Mouse (Mus musculus) liver, postnatal 0 days (tissue): Measurements from ENCODE around the gene Hspb6. TPM values are rescaled to one million over a fixed set of nuclear protein-coding genes. Genes with fewer than 3 reads are reported as not detected.
A peak's percentile ranks its signal among the peaks of the same experiment; 100 is the strongest.

Experiments used
- ATAC-seq: fragments of 200-750 bp; cut with Nextera tagmentation; 2 replicates; pipeline ENCODE4 v1.8.0; 2017; ENCODE audit warnings: mild to moderate bottlenecking, moderate library complexity
- DNase-seq: peaks from one replicate; pipeline ENCODE4 v3.0.0-alpha.2; 2016
- H3K27ac ChIP-seq: fragments of 300-500 bp; sonication (generic); 2 replicates; pipeline ENCODE4 v1.5.1; 2014; ENCODE audit warnings: antibody characterized with exemption, moderate library complexity, mild to moderate bottlenecking, low read depth
- H3K27me3 ChIP-seq: fragments of 300-500 bp; sonication (generic); 2 replicates; pipeline ENCODE4 v1.6.1; 2014; ENCODE audit warnings: low read length, control low read depth, mixed read lengths; ENCODE audit not compliant: insufficient read depth
- H3K36me3 ChIP-seq: fragments of 300-500 bp; sonication (generic); replicated peaks from 2 replicates; pipeline ENCODE4 v1.6.1; 2014; ENCODE audit warnings: mild to moderate bottlenecking, control low read depth, low read length, moderate library complexity, mixed read lengths; ENCODE audit not compliant: insufficient read depth
- H3K4me1 ChIP-seq: fragments of 300-500 bp; sonication (generic); 2 replicates; pipeline ENCODE4 v1.6.1; 2014; ENCODE audit warnings: antibody characterized with exemption, mild to moderate bottlenecking, control low read depth; ENCODE audit not compliant: insufficient read depth
- H3K4me2 ChIP-seq: fragments of 300-500 bp; sonication (generic); 2 replicates; pipeline ENCODE4 v1.6.1; 2014; ENCODE audit warnings: low read depth, mild to moderate bottlenecking, low read length, moderate library complexity, mixed read lengths
- H3K4me3 ChIP-seq: fragments of 300-500 bp; sonication (generic); 2 replicates; pipeline ENCODE4 v1.5.1; 2014; ENCODE audit warnings: low read depth, low read length
- H3K9ac ChIP-seq: fragments of 300-500 bp; sonication (generic); replicated peaks from 2 replicates; pipeline ENCODE4 v1.6.1; 2014; ENCODE audit warnings: mild to moderate bottlenecking, moderate library complexity
- H3K9me3 ChIP-seq: fragments of 300-500 bp; sonication (generic); 2 replicates; pipeline ENCODE4 v1.6.1; 2016; ENCODE audit warnings: mild to moderate bottlenecking, control low read depth, low read length, mixed read lengths
- CTCF ChIP-seq: sonication (generic); IDR thresholded peaks from 2 replicates; pipeline ENCODE4 v1.5.1; 2016; ENCODE audit warnings: antibody characterized with exemption, low read depth
- EP300 ChIP-seq: IDR thresholded peaks from 2 replicates; pipeline ENCODE4 v1.6.1; 2016; ENCODE audit warnings: antibody characterized with exemption, low read depth, mild to moderate bottlenecking
- WGBS: fragments of 180-500 bp; shearing (Covaris S2); extraction: QIAGEN DNeasy Blood & Tissue Kit; methylation state at CpG from one replicate; pipeline ENCODE4 v1.1.7; 2014; ENCODE audit not compliant: insufficient replicate concordance; 5-methylcytosine and 5-hydroxymethylcytosine counted together
- polyA plus RNA-seq: library from polyadenylated mRNA; unstranded; fragments of >200 nt; fragmentation: Nextera tagmentation; extraction: Ambion mirVana; gene quantifications from 2 replicates; pipeline ENCODE4 v1.2.1, GENCODE M21; 2015

Hspb6 gene
- polyA plus RNA-seq, 1 experiment from 2014 or later: 4.9 TPM

DNA sequence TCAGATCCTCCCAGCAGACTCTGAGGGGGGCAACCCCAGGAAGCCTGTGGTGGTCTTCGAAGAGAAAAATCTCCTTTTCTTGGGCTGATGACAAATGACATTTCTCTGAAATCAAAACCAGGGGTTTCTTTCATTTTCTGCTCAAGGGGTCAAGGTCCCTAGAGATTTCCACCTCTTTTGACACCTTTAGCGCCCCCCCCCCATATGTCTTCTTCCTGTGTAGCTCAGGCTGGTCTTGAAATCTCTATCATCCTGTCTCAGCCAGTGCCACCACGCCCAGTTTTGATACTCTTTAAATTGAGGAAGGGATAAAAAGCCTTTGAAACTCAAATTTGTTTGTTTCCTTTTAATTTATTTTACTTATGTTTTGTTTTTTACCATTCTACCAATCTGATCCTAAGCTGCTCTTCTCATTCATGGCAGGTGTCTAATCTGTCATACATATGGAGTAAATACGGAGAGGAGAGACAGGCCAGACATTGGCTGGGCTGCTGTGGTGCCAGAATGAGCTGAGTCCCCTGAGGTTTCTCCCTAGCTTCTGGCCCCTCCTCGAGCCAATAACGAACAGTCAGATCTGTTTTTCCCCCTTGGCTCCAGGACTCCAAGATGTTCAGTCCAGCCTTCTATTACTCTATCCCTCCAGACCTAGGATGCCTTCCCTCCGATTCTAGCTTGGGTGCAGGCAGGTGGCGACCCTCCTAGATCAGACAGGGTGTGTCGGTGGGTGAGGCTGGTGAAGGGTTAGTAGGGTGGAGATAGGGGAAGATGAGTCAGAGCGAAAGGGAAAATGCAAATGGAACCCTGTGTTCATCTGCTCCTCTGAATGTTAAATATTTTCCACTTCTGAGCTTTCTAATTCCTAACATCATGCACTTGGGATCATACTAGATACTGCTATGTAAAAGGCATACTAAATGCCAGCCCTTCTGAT lies 41.9 kb downstream of the Hspb6 start:
- Histone ChIP-seq H3K9me3 (no peaks in the 10 kb centered on the region), H3K9ac (no peak overlapping the region), H3K4me2 (no peak overlapping the region), H3K4me1 (0 out of 2 replicates have a peak, but pooled peaks cover 13% of the 10 kb centered on the region), H3K27me3 (no peaks in the 10 kb centered on the region), H3K27ac (no peak overlapping the region), H3K36me3 (no peaks in the 10 kb centered on the region), H3K4me3 (no peak overlapping the region)
- 66% methylated on average over 10 of the region's 10 CpGs for WGBS
- TF ChIP-seq EP300: no peak
- no peak for TF ChIP-seq CTCF
- ATAC-seq: no peak
- DNase-seq: no peak

DNA sequence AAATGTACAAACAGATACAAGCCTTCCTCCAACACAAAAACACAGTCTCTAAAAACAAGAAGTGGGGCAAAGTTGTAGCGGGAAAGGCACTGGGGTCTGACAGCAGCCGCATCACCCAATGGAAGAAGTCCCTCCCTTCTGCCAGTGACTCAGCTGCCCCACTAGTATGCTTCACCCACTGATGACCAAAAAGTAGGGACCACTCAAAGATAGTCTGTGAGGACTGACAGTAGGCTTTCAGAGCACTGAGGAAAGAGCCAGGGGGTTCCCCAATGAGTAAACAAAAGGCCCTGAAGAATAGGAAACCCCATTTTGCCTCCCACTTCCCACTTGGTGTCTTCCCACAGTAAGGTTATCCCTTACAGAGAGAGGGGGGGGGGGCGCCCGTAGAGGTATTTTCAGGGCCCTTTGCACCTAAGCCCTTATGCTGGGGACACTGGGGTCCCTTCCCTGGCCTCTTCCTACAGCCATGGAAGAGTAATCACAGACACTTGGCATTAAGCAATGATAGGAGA lies 42.6 kb downstream of the Hspb6 start:
- DNase-seq (no peak), ATAC-seq (no peak)
- no peaks in the 10 kb centered on the region for H3K9me3 ChIP-seq
- TF ChIP-seq EP300 (no peak), CTCF (no peak)
- 62% methylated on average over 4 of the region's 4 CpGs for WGBS
- no peak overlapping the region for H3K4me3 ChIP-seq
- H3K9ac ChIP-seq: no peak overlapping the region
- no peak overlapping the region for H3K27ac ChIP-seq
- peaks cover 14% of the 10 kb centered on the region; the same call in 1 of the 2 replicates for H3K4me1 ChIP-seq
- no peaks in the 10 kb centered on the region for H3K27me3 ChIP-seq
- no peak overlapping the region for H3K4me2 ChIP-seq
- no peaks in the 10 kb centered on the region for H3K36me3 ChIP-seq

DNA sequence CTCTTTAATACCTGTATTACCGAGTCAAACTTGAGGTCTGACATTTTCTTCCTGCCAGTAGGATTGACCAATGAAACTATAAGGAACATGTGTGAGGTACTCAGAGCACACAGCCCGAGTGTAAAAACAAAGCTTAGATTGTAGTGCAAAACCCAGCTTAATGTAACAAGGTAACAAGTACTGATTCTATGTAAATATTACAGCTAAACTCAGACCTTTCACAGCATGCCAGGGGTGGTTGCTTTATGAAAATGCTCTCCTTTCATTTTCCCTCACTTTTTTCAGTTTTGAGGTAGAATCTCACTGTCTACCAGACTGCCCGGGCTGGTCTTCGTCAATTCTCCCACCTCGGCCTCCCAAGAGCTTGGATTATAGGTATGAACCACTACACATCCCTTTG lies 44.1 kb downstream of the Hspb6 start:
- Histone ChIP-seq H3K4me2 (no peak overlapping the region), H3K4me3 (no peak overlapping the region), H3K9me3 (no peaks in the 10 kb centered on the region), H3K27me3 (no peaks in the 10 kb centered on the region), H3K36me3 (no peaks in the 10 kb centered on the region), H3K27ac (no peak overlapping the region), H3K9ac (no peak overlapping the region), H3K4me1 (peaks cover 16% of the 10 kb centered on the region)
- TF ChIP-seq CTCF: no peak
- no peak for TF ChIP-seq EP300
- DNase-seq: no peak
- 69% methylated on average over 5 of the region's 5 CpGs for WGBS
- ATAC-seq: no peak

DNA sequence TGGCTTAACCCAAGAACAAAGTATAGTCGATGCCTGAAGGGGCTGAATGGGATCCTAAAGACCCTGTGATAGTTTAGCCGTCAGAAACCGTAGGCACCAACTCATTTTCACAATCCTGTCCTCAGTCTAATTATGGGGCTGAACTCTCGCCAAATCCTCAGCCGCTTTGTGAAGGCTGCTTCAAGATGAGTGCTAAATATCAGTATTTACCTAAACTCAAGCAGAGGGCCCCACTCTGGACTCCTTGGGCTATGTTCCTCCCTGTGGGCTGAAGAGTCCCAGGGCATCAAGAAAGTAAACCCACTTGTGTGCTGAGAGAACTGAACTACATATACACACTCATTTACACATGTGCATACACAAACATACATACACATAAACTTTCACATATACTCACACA lies 44.8 kb downstream of the Hspb6 start:
- TF ChIP-seq EP300 (no peak), CTCF (no peak)
- H3K4me2 ChIP-seq: no peak overlapping the region
- H3K36me3 ChIP-seq: no peaks in the 10 kb centered on the region
- H3K9ac ChIP-seq: no peak overlapping the region
- WGBS: 76% methylated on average over 5 of the region's 5 CpGs
- no peak overlapping the region for H3K4me3 ChIP-seq
- H3K27me3 ChIP-seq: no peaks in the 10 kb centered on the region
- no peak for ATAC-seq
- DNase-seq: no peak
- no peak overlapping the region for H3K27ac ChIP-seq
- H3K4me1 ChIP-seq: peaks cover 16% of the 10 kb centered on the region
- H3K9me3 ChIP-seq: no peaks in the 10 kb centered on the region

DNA sequence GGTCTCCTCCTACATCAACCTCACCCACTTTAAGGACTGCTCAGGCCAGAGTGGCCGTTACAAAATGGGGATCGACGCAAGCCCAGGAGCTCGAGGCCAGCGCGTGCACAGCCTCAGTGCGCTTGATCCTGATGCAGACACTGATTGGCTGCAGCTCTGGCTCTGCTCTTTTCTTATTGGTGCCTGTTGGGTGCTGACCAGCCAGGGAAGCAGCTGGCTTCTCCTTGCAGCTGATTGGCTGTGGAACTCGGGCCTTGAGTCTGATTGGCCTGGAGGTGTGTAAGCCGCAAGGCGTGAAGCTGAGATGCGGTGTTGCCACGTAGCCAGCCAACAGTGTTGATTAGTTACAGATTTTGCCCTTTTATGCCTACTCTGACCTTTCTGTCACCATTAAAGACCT lies 46.8 kb downstream of the Hspb6 start, which contains the start of gene Zbtb32:
Gene Zbtb32 (minus strand): TSS at position 124 of the 400 bp plus-strand sequence.
- H3K4me1 ChIP-seq: peaks cover 16% of the 10 kb centered on the region
- WGBS: 87% methylated on average over 12 of the region's 12 CpGs
- no peak for ATAC-seq
- TF ChIP-seq EP300 (no peak), CTCF (no peak)
- H3K36me3 ChIP-seq: no peaks in the 10 kb centered on the region
- peak within 1 kb of the TSS; percentile 40; the same call in 1 of the 2 replicates for H3K4me2 ChIP-seq
- H3K4me3 ChIP-seq: no peak within 1 kb of the TSS
- 0 out of 2 replicates have a peak within 1 kb of the TSS, but pooled peaks have one; percentile 41 for H3K9ac ChIP-seq
- no peak within 1 kb of the TSS; the same call in 1 of the 2 replicates for H3K27ac ChIP-seq
- DNase-seq: no peak
- no peaks in the 10 kb centered on the region for H3K27me3 ChIP-seq
- H3K9me3 ChIP-seq: no peaks in the 10 kb centered on the region

DNA sequence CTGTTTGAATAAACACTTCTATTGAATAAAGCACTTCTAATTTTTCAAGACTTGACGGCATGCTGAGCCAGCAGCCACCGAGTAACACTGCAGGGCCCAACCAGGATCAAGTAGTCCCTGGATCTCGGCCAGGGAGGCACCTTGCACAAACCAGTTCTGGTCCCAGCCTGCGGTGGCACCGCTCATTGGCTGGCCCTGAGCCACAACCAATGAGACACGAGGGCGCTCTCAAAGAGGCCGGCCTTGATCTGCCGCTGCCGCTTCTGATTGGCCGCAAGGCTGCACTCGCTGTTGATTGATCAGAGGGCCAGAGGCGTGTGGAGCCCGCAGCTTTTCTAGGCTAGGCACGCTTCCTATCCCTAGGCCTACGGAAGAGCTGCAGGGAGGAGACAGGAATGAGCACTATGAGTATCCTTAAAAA lies 48.0 kb downstream of the Hspb6 start:
- Histone ChIP-seq H3K4me2 (peak overlapping the region; percentile 40), H3K4me3 (no peak overlapping the region), H3K27me3 (no peaks in the 10 kb centered on the region), H3K27ac (no peak overlapping the region), H3K9ac (0 out of 2 replicates have a peak overlapping the region, but pooled peaks have one; percentile 41), H3K9me3 (no peaks in the 10 kb centered on the region), H3K36me3 (no peaks in the 10 kb centered on the region), H3K4me1 (peaks cover 13% of the 10 kb centered on the region)
- ATAC-seq (peak; percentile 99), DNase-seq (peak; percentile 92)
- 5% methylated on average over 16 of the region's 16 CpGs for WGBS
- TF ChIP-seq CTCF (no peak), EP300 (no peak)
